Mouse (Mus musculus) kidney, adult 2 months (tissue): ENCODE data around the gene Lbh. TPM values are rescaled to one million over a fixed set of nuclear protein-coding genes. Genes with fewer than 3 reads are reported as not detected.

Experiments
- DNase-seq: peaks from one replicate; pipeline ENCODE4 v3.0.0; 2021
- H3K27ac ChIP-seq: fragments of 200-500 bp; 2 replicates; pipeline ENCODE4 v1.5.1; 2012; ENCODE audit warnings: low read depth, low read length, control low read depth, inconsistent platforms; ENCODE audit not compliant: insufficient read depth
- H3K27me3 ChIP-seq: fragments of 200-500 bp; replicated peaks from 2 replicates; pipeline ENCODE4 v1.6.1; 2012; ENCODE audit warnings: mild to moderate bottlenecking, moderate library complexity, low read length, inconsistent platforms; ENCODE audit not compliant: control insufficient read depth, insufficient read depth
- H3K36me3 ChIP-seq: fragments of 200-500 bp; 2 replicates; pipeline ENCODE4 v1.6.1; 2012; ENCODE audit warnings: mild to moderate bottlenecking, moderate library complexity, low read length, inconsistent platforms; ENCODE audit not compliant: control insufficient read depth, insufficient read depth
- H3K4me1 ChIP-seq: fragments of 200-500 bp; 2 replicates; pipeline ENCODE4 v1.6.1; 2011; ENCODE audit warnings: low read length; ENCODE audit not compliant: control insufficient read depth, insufficient read depth
- H3K4me3 ChIP-seq: fragments of 200-500 bp; 2 replicates; pipeline ENCODE4 v1.5.1; 2011; ENCODE audit warnings: mild to moderate bottlenecking, low read depth, low read length, control low read depth; ENCODE audit not compliant: insufficient read depth
- CTCF ChIP-seq: fragments of 200-500 bp; conservative IDR thresholded peaks from 2 replicates; pipeline ENCODE4 v1.5.1; 2011; ENCODE audit warnings: low read depth, mild to moderate bottlenecking, control low read depth, low read length, moderate library complexity, mixed read lengths; ENCODE audit not compliant: insufficient read depth, insufficient read length
- POLR2A ChIP-seq: fragments of 200-500 bp; IDR thresholded peaks from one replicate; pipeline ENCODE4 v1.6.1; 2011; ENCODE audit warnings: low read depth, low read length, control low read depth
- WGBS: fragments of 180-500 bp; shearing (Covaris S2); methylation state at CpG from one replicate; pipeline ENCODE4 v1.1.7; 2018; 5-methylcytosine and 5-hydroxymethylcytosine counted together
- polyA plus RNA-seq: library from polyadenylated mRNA; depleted of rRNA; stranded (reverse); fragments of >200 nt; gene quantifications from 2 replicates; pipeline ENCODE4 v1.2.3, GENCODE M21; 2012

The Lbh gene
- polyA plus RNA-seq, 1 experiment = 66.4 TPM

- 89% methylated on average over 6 of the region's 6 CpGs for WGBS
- Histone ChIP-seq H3K4me3 (no peak overlapping the region), H3K36me3 (no peaks in the 10 kb centered on the region), H3K27me3 (no peaks in the 10 kb centered on the region), H3K4me1 (no peaks in the 10 kb centered on the region), H3K27ac (no peak overlapping the region)
- TF ChIP-seq CTCF (no peak), POLR2A (no peak)
- no peak for DNase-seq
Measured at GRCm38 (mm10) chr17:72891556-72891955, 26.5 kb upstream of the Lbh start.

- no peak for DNase-seq
- no peak overlapping the region for H3K27ac ChIP-seq
- 96% methylated on average over 3 of the region's 3 CpGs for WGBS
- H3K36me3 ChIP-seq = no peaks in the 10 kb centered on the region
- H3K4me3 ChIP-seq = no peak overlapping the region
- H3K27me3 ChIP-seq = no peaks in the 10 kb centered on the region
- H3K4me1 ChIP-seq = no peaks in the 10 kb centered on the region
- TF ChIP-seq POLR2A = no peak
- TF ChIP-seq CTCF = no peak
Measured at GRCm38 (mm10) chr17:72895506-72895905, 22.6 kb upstream of the Lbh start.

GRCm38 (mm10) chr17:72897076-72897475 lies 21.0 kb upstream of the Lbh start:
- DNase-seq = no peak
- Histone ChIP-seq H3K4me3 (no peak overlapping the region), H3K36me3 (no peaks in the 10 kb centered on the region), H3K27me3 (no peaks in the 10 kb centered on the region), H3K27ac (no peak overlapping the region), H3K4me1 (no peaks in the 10 kb centered on the region)
- 86% methylated on average over 7 of the region's 7 CpGs for WGBS
- TF ChIP-seq CTCF (no peak), POLR2A (no peak)

GRCm38 (mm10) chr17:72897961-72898360 lies 20.1 kb upstream of the Lbh start:
- no peaks in the 10 kb centered on the region for H3K4me1 ChIP-seq
- H3K4me3 ChIP-seq = no peak overlapping the region
- TF ChIP-seq CTCF (no peak), POLR2A (no peak)
- H3K27ac ChIP-seq = no peak overlapping the region
- DNase-seq = no peak
- H3K36me3 ChIP-seq = no peaks in the 10 kb centered on the region
- WGBS = 85% methylated on average over 5 of the region's 5 CpGs
- no peaks in the 10 kb centered on the region for H3K27me3 ChIP-seq

GRCm38 (mm10) chr17:72898775-72899174 lies 19.3 kb upstream of the Lbh start:
- 72% methylated on average over 3 of the region's 3 CpGs for WGBS
- no peak for DNase-seq
- Histone ChIP-seq H3K27ac (no peak overlapping the region), H3K4me3 (no peak overlapping the region), H3K4me1 (no peaks in the 10 kb centered on the region), H3K36me3 (no peaks in the 10 kb centered on the region), H3K27me3 (no peaks in the 10 kb centered on the region)
- TF ChIP-seq CTCF (no peak), POLR2A (no peak)

GRCm38 (mm10) chr17:72901021-72901420 lies 17.1 kb upstream of the Lbh start:
- TF ChIP-seq POLR2A = no peak
- no peak for TF ChIP-seq CTCF
- no peaks in the 10 kb centered on the region for H3K4me1 ChIP-seq
- DNase-seq = no peak
- WGBS = 73% methylated on average over 6 of the region's 6 CpGs
- H3K4me3 ChIP-seq = no peak overlapping the region
- no peaks in the 10 kb centered on the region for H3K27me3 ChIP-seq
- no peak overlapping the region for H3K27ac ChIP-seq
- H3K36me3 ChIP-seq = no peaks in the 10 kb centered on the region

- Histone ChIP-seq H3K4me1 (no peaks in the 10 kb centered on the region), H3K36me3 (no peaks in the 10 kb centered on the region), H3K27ac (no peak overlapping the region), H3K27me3 (no peaks in the 10 kb centered on the region), H3K4me3 (no peak overlapping the region)
- WGBS = 71% methylated on average over 4 of the region's 4 CpGs
- TF ChIP-seq POLR2A (no peak), CTCF (no peak)
- no peak for DNase-seq
Measured at GRCm38 (mm10) chr17:72901705-72902104, 16.4 kb upstream of the Lbh start.

- WGBS = 95% methylated on average over 5 of the region's 5 CpGs
- H3K4me1 ChIP-seq = no peaks in the 10 kb centered on the region
- no peak for DNase-seq
- no peak for TF ChIP-seq POLR2A
- no peak for TF ChIP-seq CTCF
- no peak overlapping the region for H3K27ac ChIP-seq
- no peaks in the 10 kb centered on the region for H3K36me3 ChIP-seq
- H3K27me3 ChIP-seq = no peaks in the 10 kb centered on the region
- H3K4me3 ChIP-seq = no peak overlapping the region
Measured at GRCm38 (mm10) chr17:72903321-72903720, 14.8 kb upstream of the Lbh start.
